Mouse (Mus musculus) neural tube, embryonic 11.5 days (tissue): ENCODE results near the gene Homer2. TPM values are rescaled to one million over a fixed set of nuclear protein-coding genes. Genes with fewer than 3 reads are reported as not detected.

ENCODE experiments used
- ATAC-seq: fragments of 200-750 bp; cut with Nextera tagmentation; 2 replicates; pipeline ENCODE4 v1.8.0; 2017; ENCODE audit warnings: moderate number of reproducible peaks, mild to moderate bottlenecking, moderate TSS enrichment, moderate library complexity; ENCODE audit not compliant: insufficient read depth, low FRiP score, low TSS enrichment
- DNase-seq: peaks from one replicate; pipeline ENCODE4 v3.0.0-alpha.2; 2015; ENCODE audit warnings: low spot score
- H3K27ac ChIP-seq: fragments of 300-500 bp; sonication (generic); 2 replicates; pipeline ENCODE4 v1.5.1; 2014; ENCODE audit warnings: low read depth, mild to moderate bottlenecking, low read length
- H3K27me3 ChIP-seq: fragments of 300-500 bp; sonication (generic); 2 replicates; pipeline ENCODE4 v1.6.1; 2014; ENCODE audit warnings: mild to moderate bottlenecking, low read length, mixed read lengths; ENCODE audit not compliant: control insufficient read depth, insufficient read depth
- H3K36me3 ChIP-seq: fragments of 300-500 bp; sonication (generic); 2 replicates; pipeline ENCODE4 v1.6.1; 2014; ENCODE audit warnings: mild to moderate bottlenecking, low read length, moderate library complexity, mixed read lengths; ENCODE audit not compliant: control insufficient read depth, insufficient read depth
- H3K4me1 ChIP-seq: fragments of 300-500 bp; sonication (generic); 2 replicates; pipeline ENCODE4 v1.6.1; 2014; ENCODE audit warnings: low read length, mixed read lengths; ENCODE audit not compliant: control insufficient read depth, insufficient read depth
- H3K4me2 ChIP-seq: fragments of 300-500 bp; sonication (generic); 2 replicates; pipeline ENCODE4 v1.6.1; 2014; ENCODE audit warnings: low read depth, mild to moderate bottlenecking, moderate library complexity
- H3K4me3 ChIP-seq: fragments of 300-500 bp; sonication (generic); 2 replicates; pipeline ENCODE4 v1.5.1; 2014; ENCODE audit warnings: low read depth, low read length
- H3K9ac ChIP-seq: fragments of 300-500 bp; sonication (generic); 2 replicates; pipeline ENCODE4 v1.6.1; 2014; ENCODE audit warnings: mild to moderate bottlenecking, low read length
- H3K9me3 ChIP-seq: fragments of 300-500 bp; sonication (generic); 2 replicates; pipeline ENCODE4 v1.6.1; 2016; ENCODE audit warnings: low read length; ENCODE audit not compliant: control insufficient read depth
- WGBS: fragments of 180-500 bp; shearing (Covaris S2); extraction: QIAGEN DNeasy Blood & Tissue Kit; methylation state at CpG from one replicate; pipeline ENCODE4 v1.1.7; 2014; 5-methylcytosine and 5-hydroxymethylcytosine counted together
- polyA plus RNA-seq: library from polyadenylated mRNA; unstranded; fragments of >200 nt; fragmentation: Nextera tagmentation; extraction: Ambion mirVana; gene quantifications from 2 replicates; pipeline ENCODE4 v1.2.1, GENCODE M21; 2014

Gene Homer2
- polyA plus RNA-seq, 1 experiment from 2014 or later = 18.4 TPM

DNA sequence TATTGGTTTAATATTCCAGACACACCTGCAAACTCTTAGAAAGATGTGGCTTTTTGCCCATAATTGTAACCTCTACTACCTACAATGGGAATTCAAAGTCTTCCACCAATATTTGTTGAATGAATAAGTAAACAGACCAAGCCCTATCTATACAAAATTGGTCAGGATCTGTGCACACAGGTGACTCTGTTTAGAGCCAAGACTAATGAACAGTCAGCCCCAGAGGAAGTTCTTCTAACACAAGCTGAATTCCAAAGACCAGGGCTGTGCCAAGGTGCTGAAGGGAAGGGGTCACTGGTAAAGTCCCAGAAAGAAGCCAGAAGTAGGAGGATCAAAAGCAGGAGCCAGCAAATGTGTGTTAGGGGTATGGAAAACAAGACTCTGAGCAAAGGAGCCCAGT is 838 bp upstream of the Homer2 start:
- Histone ChIP-seq H3K4me1 (peaks cover 3% of the 10 kb centered on the region; the same call in 1 of the 2 replicates), H3K4me3 (no peak overlapping the region), H3K27me3 (peaks cover 3% of the 10 kb centered on the region), H3K4me2 (no peak overlapping the region), H3K9me3 (no peaks in the 10 kb centered on the region), H3K27ac (no peak overlapping the region), H3K36me3 (no peaks in the 10 kb centered on the region), H3K9ac (no peak overlapping the region)
- ATAC-seq = no peak
- DNase-seq = no peak

DNA sequence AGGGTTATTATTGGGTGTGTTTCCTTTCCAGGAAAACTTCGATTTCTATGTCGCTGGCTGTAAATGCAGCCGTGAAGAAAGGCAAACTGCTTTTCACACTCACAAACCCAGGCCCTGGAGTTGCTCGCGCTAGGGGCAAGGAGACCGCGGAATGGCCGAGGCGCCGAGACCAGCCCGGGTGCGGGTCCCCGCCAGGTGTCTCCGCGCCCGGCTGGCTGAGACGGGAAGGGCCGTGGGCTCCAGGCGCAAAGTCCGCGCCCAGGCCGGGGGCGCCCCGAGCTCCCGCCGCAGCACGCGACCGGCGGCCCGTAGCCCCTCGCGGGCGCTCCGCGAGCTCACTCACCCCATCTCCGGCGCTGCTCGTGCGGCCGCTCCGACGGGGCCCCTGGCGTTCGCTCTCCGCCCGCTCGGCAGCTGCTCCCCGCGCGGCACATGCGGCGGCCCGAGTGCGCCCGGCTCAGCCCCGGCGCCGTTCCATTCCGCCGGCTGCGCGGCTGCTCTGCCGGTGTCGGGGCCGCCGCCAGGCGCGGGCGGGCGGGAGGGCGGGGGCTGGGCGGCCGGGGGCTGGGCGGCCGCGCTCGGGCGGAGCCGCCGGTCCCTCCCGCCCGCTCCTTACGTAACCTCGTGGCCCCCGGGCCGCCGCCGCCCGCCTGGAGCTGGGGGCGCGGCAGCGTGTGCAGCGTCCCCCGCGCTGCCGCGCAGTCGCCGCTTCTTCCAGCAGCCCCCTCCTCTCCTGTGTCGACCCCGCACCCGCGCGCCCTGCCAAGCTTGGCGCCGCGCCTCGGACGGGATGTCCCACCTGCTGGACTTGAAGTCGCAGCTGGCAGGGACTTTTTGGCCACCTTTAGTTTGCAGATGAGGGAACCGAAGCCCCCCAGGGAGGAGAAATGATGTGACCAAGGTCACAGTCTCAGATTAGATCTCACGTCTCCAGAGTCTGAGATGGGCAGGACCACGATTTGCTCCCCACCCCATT is 623 bp downstream of the Homer2 start:
- Histone ChIP-seq H3K4me3 (peak overlapping the region; percentile 76), H3K9ac (peak overlapping the region; percentile 72), H3K27ac (peak overlapping the region; percentile 64; the same call in 1 of the 2 replicates), H3K36me3 (no peaks in the 10 kb centered on the region), H3K9me3 (no peaks in the 10 kb centered on the region), H3K4me1 (peaks cover 3% of the 10 kb centered on the region; the same call in 1 of the 2 replicates), H3K27me3 (peaks cover 3% of the 10 kb centered on the region), H3K4me2 (peak overlapping the region; percentile 88)
- peak; percentile 68 for ATAC-seq
- WGBS = under 1% methylated on average over 82 of the region's 114 CpGs
- peak; percentile 67 for DNase-seq

DNA sequence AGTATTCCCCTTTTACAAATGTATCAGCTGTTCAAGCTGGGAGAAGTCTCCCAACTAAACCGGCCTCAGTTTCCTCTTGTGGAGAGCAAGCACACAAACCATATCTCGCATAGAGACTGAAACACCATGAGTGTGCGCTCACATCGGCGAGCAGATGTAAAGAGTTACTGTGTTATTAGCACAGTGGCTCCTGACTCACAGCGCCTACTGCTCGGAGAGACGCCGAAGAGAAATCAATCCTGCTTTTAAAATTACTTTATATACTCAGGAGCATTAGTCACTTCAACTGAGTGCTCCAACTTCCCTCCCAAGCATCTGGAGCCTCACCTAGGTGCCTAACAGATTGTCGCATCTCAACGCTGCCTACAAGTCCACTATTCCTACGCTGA is 1.3 kb downstream of the Homer2 start:
- no peak overlapping the region for H3K27ac ChIP-seq
- H3K9me3 ChIP-seq = no peaks in the 10 kb centered on the region
- DNase-seq = no peak

DNA sequence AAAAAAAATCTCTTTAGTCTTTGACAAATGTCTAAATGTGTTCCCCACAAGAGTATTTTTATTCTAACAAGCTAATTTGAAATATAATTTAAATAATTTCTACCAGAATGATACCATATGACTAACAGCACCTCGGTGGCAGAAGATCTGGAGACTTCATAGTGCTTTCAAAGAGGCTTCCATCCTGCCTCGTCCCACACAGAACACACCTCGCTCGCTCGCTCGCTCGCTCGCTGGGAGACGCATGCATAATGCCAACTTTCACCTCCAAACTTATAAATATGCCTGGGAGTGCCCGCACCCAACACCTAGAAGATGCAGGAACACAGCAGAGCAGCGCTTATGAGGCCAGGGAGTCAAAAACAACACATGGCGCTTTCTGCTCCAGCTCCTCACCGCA is 9.0 kb downstream of the Homer2 start:
- no peaks in the 10 kb centered on the region for H3K9me3 ChIP-seq
- DNase-seq (no peak), ATAC-seq (no peak)
- no peak overlapping the region for H3K9ac ChIP-seq
- no peak overlapping the region for H3K4me3 ChIP-seq
- no peak overlapping the region for H3K4me2 ChIP-seq
- WGBS = 92% methylated on average over 13 of the region's 13 CpGs
- H3K4me1 ChIP-seq = no peaks in the 10 kb centered on the region
- H3K27ac ChIP-seq = no peak overlapping the region
- H3K36me3 ChIP-seq = no peaks in the 10 kb centered on the region
- no peaks in the 10 kb centered on the region for H3K27me3 ChIP-seq

More for the DNA sequence above, 1.3 kb downstream of the Homer2 start:
- peaks cover 3% of the 10 kb centered on the region; the same call in 1 of the 2 replicates for H3K4me1 ChIP-seq
- H3K9ac ChIP-seq = peak overlapping the region; percentile 72
- H3K27me3 ChIP-seq = peaks cover 3% of the 10 kb centered on the region
- H3K36me3 ChIP-seq = no peaks in the 10 kb centered on the region
- H3K4me3 ChIP-seq = peak overlapping the region; percentile 76
- H3K4me2 ChIP-seq = peak overlapping the region; percentile 88
- ATAC-seq = no peak
- 35% methylated on average over 12 of the region's 12 CpGs for WGBS

DNA sequence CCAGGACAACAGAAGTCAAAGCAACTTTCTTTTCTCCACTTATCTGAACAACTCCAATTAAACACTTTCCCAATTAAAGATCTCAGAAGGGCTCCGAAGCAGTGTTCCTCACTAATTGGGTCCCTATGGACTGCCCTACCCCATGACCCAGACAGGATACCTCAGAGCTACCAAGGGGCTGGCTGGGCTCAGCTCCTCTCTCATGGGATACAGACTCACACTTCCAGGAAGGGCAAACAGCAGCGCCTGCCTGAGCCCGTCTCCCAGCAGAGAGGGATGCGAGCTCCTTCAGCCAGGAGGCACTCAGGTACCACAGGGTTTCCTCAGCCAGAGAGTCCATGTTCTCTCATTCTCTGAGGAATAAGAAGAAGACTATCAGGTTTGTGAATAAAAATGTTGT is 9.4 kb downstream of the Homer2 start:
- 80% methylated on average over 4 of the region's 4 CpGs for WGBS
- no peaks in the 10 kb centered on the region for H3K9me3 ChIP-seq
- no peaks in the 10 kb centered on the region for H3K4me1 ChIP-seq
- H3K27me3 ChIP-seq = no peaks in the 10 kb centered on the region
- DNase-seq = no peak
- H3K27ac ChIP-seq = no peak overlapping the region
- no peak overlapping the region for H3K4me3 ChIP-seq
- ATAC-seq = no peak
- no peak overlapping the region for H3K4me2 ChIP-seq
- H3K9ac ChIP-seq = no peak overlapping the region
- H3K36me3 ChIP-seq = no peaks in the 10 kb centered on the region

DNA sequence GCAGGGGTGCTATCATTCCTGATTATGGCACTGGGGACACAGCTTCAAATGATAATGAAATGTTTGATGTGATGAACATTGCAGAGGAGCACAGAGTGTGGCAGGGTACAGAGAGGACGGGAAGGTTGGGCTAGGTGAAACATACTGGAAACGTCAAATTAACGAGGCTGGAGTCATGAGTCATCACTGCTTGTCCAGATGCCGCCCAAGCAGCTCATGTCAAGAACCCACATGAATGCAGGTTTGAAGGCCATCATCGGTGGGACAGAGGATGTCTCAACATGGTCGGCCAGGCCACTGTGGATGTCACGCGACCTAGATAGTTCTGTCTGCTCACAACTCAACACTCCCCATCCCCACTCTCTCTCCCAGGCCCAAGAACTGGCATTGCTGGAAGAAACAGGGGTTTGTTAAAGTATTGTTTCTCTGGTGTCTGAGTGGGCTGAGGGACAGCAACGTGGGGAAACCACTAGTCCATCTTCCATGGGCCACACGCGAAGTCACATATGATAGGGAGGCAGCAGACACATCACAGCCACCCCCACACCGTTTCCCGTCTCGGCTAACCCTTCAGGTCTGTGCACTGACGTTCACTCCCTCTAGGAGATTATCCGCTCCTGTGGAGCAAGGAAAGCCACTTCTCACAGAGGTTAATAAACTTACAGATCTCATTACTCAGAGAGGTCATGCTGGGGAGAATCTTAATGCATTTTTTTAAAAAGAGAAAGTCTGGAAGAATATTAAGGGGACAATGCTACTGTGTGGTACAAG is 11.4 kb downstream of the Homer2 start:
- Histone ChIP-seq H3K9ac (no peak overlapping the region), H3K27ac (no peak overlapping the region), H3K4me3 (no peak overlapping the region), H3K9me3 (no peaks in the 10 kb centered on the region), H3K27me3 (no peaks in the 10 kb centered on the region), H3K4me1 (no peaks in the 10 kb centered on the region), H3K4me2 (no peak overlapping the region), H3K36me3 (no peaks in the 10 kb centered on the region)
- ATAC-seq (no peak), DNase-seq (no peak)
- 90% methylated on average over 16 of the region's 16 CpGs for WGBS

DNA sequence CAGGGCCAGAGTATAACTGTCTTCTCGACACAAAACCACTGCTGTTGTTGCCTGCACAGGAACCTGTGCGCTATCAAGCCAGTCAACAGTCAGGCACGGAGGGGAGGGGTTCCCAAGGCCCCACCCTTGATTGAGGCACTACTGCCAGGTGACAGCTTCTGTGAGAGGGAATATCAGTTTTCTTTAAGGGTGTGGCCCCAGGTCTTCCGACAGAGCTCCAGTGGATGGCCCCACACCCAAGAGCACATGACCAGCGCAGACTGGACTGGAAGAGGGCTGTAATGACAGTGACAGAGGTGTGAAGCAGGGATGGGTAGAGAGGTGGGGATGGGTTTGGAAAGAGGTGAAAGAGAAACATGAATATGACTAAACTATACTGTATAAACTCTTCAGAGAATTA is 16.3 kb downstream of the Homer2 start:
- no peak for ATAC-seq
- H3K4me1 ChIP-seq = no peaks in the 10 kb centered on the region
- H3K9me3 ChIP-seq = no peaks in the 10 kb centered on the region
- H3K4me2 ChIP-seq = no peak overlapping the region
- H3K9ac ChIP-seq = no peak overlapping the region
- no peak for DNase-seq
- H3K36me3 ChIP-seq = no peaks in the 10 kb centered on the region
- WGBS = 83% methylated on average over 5 of the region's 5 CpGs
- no peak overlapping the region for H3K4me3 ChIP-seq
- H3K27ac ChIP-seq = no peak overlapping the region
- H3K27me3 ChIP-seq = no peaks in the 10 kb centered on the region

DNA sequence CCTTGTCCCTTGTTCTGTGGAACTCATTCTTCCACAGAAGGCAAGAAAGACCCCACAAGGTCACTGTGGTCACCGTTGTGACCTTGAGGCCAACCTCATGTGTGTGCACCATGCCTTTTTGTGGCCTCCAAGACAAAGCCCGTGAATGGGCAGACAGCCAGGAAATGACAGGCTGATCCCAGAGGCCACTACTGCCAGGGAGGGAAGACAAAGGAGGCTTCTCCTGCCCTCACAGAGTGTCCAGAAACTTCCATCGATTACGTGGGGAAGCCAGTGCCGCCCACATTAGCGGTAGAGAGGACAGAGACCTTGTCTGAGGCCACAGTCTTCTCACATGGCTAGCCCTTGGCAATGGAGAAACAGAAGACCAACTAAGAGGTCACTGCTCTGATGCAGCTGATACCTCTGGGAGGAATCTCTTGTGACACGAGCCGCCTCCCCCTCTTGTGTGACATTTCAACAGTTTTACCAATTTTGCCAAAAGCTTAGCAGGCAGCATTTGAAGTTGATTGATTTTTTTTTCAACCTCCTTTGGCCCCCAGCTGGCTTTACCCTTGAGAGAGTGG is 18.1 kb downstream of the Homer2 start:
- H3K4me1 ChIP-seq = 0 out of 2 replicates have a peak, but pooled peaks cover under 1% of the 10 kb centered on the region
- peak overlapping the region; percentile 20; the same call in 1 of the 2 replicates for H3K27ac ChIP-seq
- WGBS = 75% methylated on average over 8 of the region's 8 CpGs
- no peaks in the 10 kb centered on the region for H3K27me3 ChIP-seq
- no peaks in the 10 kb centered on the region for H3K36me3 ChIP-seq
- H3K4me3 ChIP-seq = no peak overlapping the region
- DNase-seq (no peak), ATAC-seq (no peak)
- H3K4me2 ChIP-seq = no peak overlapping the region
- H3K9me3 ChIP-seq = no peaks in the 10 kb centered on the region
- no peak overlapping the region for H3K9ac ChIP-seq
